Mouse (Mus musculus) liver, embryonic 11.5 days (tissue): Measurements from ENCODE around the gene Elp5. TPM values are rescaled to one million over a fixed set of nuclear protein-coding genes. Genes with fewer than 3 reads are reported as not detected.
"Not testable (repeated sequence)": the region's sequence is repeated elsewhere in the genome, so short reads cannot be mapped to it uniquely, and the experiment has no call there.

ENCODE experiments used
- ATAC-seq: fragments of 200-750 bp; cut with Nextera tagmentation; replicated peaks from 2 replicates; pipeline ENCODE4 v1.8.0; 2017; ENCODE audit warnings: moderate number of reproducible peaks, mild to moderate bottlenecking, moderate TSS enrichment, moderate library complexity; ENCODE audit not compliant: low FRiP score
- DNase-seq: peaks from one replicate; pipeline ENCODE4 v3.0.0-alpha.2; 2017; ENCODE audit warnings: low spot score
- H3K27ac ChIP-seq: fragments of 300-500 bp; sonication (generic); 2 replicates; pipeline ENCODE4 v1.5.1; 2014; ENCODE audit warnings: mild to moderate bottlenecking, low read depth, low read length, control low read depth
- H3K27me3 ChIP-seq: fragments of 300-500 bp; sonication (generic); replicated peaks from 2 replicates; pipeline ENCODE4 v1.6.1; 2014; ENCODE audit warnings: low read length, mixed read lengths; ENCODE audit not compliant: control insufficient read depth, insufficient read depth
- H3K36me3 ChIP-seq: fragments of 300-500 bp; sonication (generic); 2 replicates; pipeline ENCODE4 v1.6.1; 2014; ENCODE audit warnings: mild to moderate bottlenecking, low read length, moderate library complexity, mixed read lengths; ENCODE audit not compliant: control insufficient read depth, insufficient read depth
- H3K4me1 ChIP-seq: fragments of 300-500 bp; sonication (generic); replicated peaks from 2 replicates; pipeline ENCODE4 v1.6.1; 2014; ENCODE audit warnings: low read length, mixed read lengths; ENCODE audit not compliant: control insufficient read depth, insufficient read depth
- H3K4me2 ChIP-seq: fragments of 300-500 bp; sonication (generic); 2 replicates; pipeline ENCODE4 v1.6.1; 2014; ENCODE audit warnings: mild to moderate bottlenecking, control low read depth, moderate library complexity
- H3K4me3 ChIP-seq: fragments of 300-500 bp; sonication (generic); 2 replicates; pipeline ENCODE4 v1.5.1; 2014; ENCODE audit warnings: low read depth, low read length, control low read depth
- H3K9ac ChIP-seq: fragments of 300-500 bp; sonication (generic); 2 replicates; pipeline ENCODE4 v1.6.1; 2014; ENCODE audit warnings: low read depth, low read length, control low read depth
- H3K9me3 ChIP-seq: fragments of 300-500 bp; sonication (generic); 2 replicates; pipeline ENCODE4 v1.6.1; 2016; ENCODE audit warnings: low read length, inconsistent platforms, mixed read lengths; ENCODE audit not compliant: control insufficient read depth
- WGBS: fragments of 180-500 bp; shearing (Covaris S2); extraction: QIAGEN DNeasy Blood & Tissue Kit; methylation state at CpG from one replicate; pipeline ENCODE4 v1.1.7; 2014; 5-methylcytosine and 5-hydroxymethylcytosine counted together
- polyA plus RNA-seq: library from polyadenylated mRNA; unstranded; fragments of >200 nt; fragmentation: Nextera tagmentation; extraction: Ambion mirVana; gene quantifications from 2 replicates; pipeline ENCODE4 v1.2.1, GENCODE M21; 2014

Elp5 gene
- polyA plus RNA-seq, 1 experiment from 2014 or later, result 131 TPM

- 5% methylated on average over 49 of the region's 49 CpGs for WGBS
- DNase-seq, result no peak
- Histone ChIP-seq H3K4me3 (peak overlapping the region; percentile 44), H3K27ac (no peak overlapping the region), H3K9ac (no peak overlapping the region), H3K4me2 (peak overlapping the region; percentile 81), H3K9me3 (no peaks in the 10 kb centered on the region), H3K36me3 (peaks cover 8% of the 10 kb centered on the region; the same call in 1 of the 2 replicates), H3K4me1 (peaks cover 20% of the 10 kb centered on the region), H3K27me3 (peaks cover 66% of the 10 kb centered on the region)
- no peak for ATAC-seq
Measured at GRCm38 (mm10) chr11:69965271-69966005, 16.9 kb downstream of the Elp5 start.

GRCm38 (mm10) chr11:69964650-69965270, 17.6 kb downstream of the Elp5 start, which contains the start of gene Cldn7:
Gene Cldn7 (plus strand): TSS chr11:69964779.
- Histone ChIP-seq H3K27ac (no peak within 1 kb of the TSS; the same call in 1 of the 2 replicates), H3K9me3 (no peaks in the 10 kb centered on the region), H3K9ac (no peak within 1 kb of the TSS), H3K4me1 (peaks cover 20% of the 10 kb centered on the region), H3K36me3 (peaks cover 4% of the 10 kb centered on the region; the same call in 1 of the 2 replicates), H3K27me3 (peaks cover 66% of the 10 kb centered on the region), H3K4me2 (peak within 1 kb of the TSS; percentile 81), H3K4me3 (peak within 1 kb of the TSS; percentile 44)
- WGBS, result 9% methylated on average over 24 of the region's 24 CpGs
- ATAC-seq (no peak), DNase-seq (no peak)

- Histone ChIP-seq H3K9ac (no peak overlapping the region), H3K27me3 (peaks cover 53% of the 10 kb centered on the region), H3K4me1 (peaks cover 18% of the 10 kb centered on the region), H3K4me2 (no peak overlapping the region), H3K36me3 (no peaks in the 10 kb centered on the region), H3K9me3 (no peaks in the 10 kb centered on the region), H3K27ac (no peak overlapping the region), H3K4me3 (no peak overlapping the region)
- DNase-seq (no peak), ATAC-seq (no peak)
- WGBS, result 27% methylated on average over 5 of the region's 5 CpGs
Measured at GRCm38 (mm10) chr11:69961841-69962240, 20.5 kb downstream of the Elp5 start.

- peaks cover 41% of the 10 kb centered on the region for H3K27me3 ChIP-seq
- WGBS, result 30% methylated on average over 5 of the region's 5 CpGs
Measured at GRCm38 (mm10) chr11:69960616-69961015, 21.7 kb downstream of the Elp5 start.

GRCm38 (mm10) chr11:69956218-69956617, 26.1 kb downstream of the Elp5 start:
- Histone ChIP-seq H3K36me3 (no peaks in the 10 kb centered on the region), H3K9me3 (no peaks in the 10 kb centered on the region), H3K4me3 (no peak overlapping the region), H3K4me2 (no peak overlapping the region), H3K4me1 (no peaks in the 10 kb centered on the region), H3K27me3 (peaks cover 4% of the 10 kb centered on the region; the same call in 1 of the 2 replicates), H3K9ac (no peak overlapping the region), H3K27ac (no peak overlapping the region)
- WGBS, result 59% methylated on average over 1 of the region's 1 CpGs
- no peak for DNase-seq
- ATAC-seq, result no peak

More at GRCm38 (mm10) chr11:69960616-69961015, 21.7 kb downstream of the Elp5 start:
- H3K27ac ChIP-seq, result no peak overlapping the region
- H3K4me1 ChIP-seq, result peaks cover 5% of the 10 kb centered on the region
- H3K4me2 ChIP-seq, result no peak overlapping the region
- no peaks in the 10 kb centered on the region for H3K9me3 ChIP-seq
- H3K4me3 ChIP-seq, result no peak overlapping the region
- DNase-seq (no peak), ATAC-seq (no peak)
- no peak overlapping the region for H3K9ac ChIP-seq
- no peaks in the 10 kb centered on the region for H3K36me3 ChIP-seq

GRCm38 (mm10) chr11:69955618-69956017, 26.7 kb downstream of the Elp5 start:
- not testable (repeated sequence) for H3K27ac ChIP-seq, H3K4me3 ChIP-seq, H3K9me3 ChIP-seq, H3K27me3 ChIP-seq, H3K9ac ChIP-seq, DNase-seq, H3K4me1 ChIP-seq, H3K36me3 ChIP-seq, H3K4me2 ChIP-seq, ATAC-seq
- 70% methylated on average over 4 of the region's 4 CpGs for WGBS

GRCm38 (mm10) chr11:69953267-69953915, 28.9 kb downstream of the Elp5 start:
- 39% methylated on average over 11 of the region's 11 CpGs for WGBS
- Histone ChIP-seq H3K27ac (no peak overlapping the region), H3K36me3 (no peaks in the 10 kb centered on the region), H3K9ac (no peak overlapping the region), H3K4me2 (no peak overlapping the region), H3K9me3 (no peaks in the 10 kb centered on the region), H3K4me3 (no peak overlapping the region), H3K27me3 (peaks cover 8% of the 10 kb centered on the region; the same call in 1 of the 2 replicates), H3K4me1 (peaks cover 4% of the 10 kb centered on the region)
- no peak for ATAC-seq
- DNase-seq, result no peak

GRCm38 (mm10) chr11:69952274-69952673, 30.0 kb downstream of the Elp5 start:
- ATAC-seq, result no peak

More at GRCm38 (mm10) chr11:69952274-69952673, 30.0 kb downstream of the Elp5 start:
- H3K4me2 ChIP-seq, result no peak overlapping the region
- H3K36me3 ChIP-seq, result no peaks in the 10 kb centered on the region
- no peak overlapping the region for H3K9ac ChIP-seq
- no peaks in the 10 kb centered on the region for H3K9me3 ChIP-seq
- no peak overlapping the region for H3K27ac ChIP-seq
- no peak for DNase-seq
- no peak overlapping the region for H3K4me3 ChIP-seq
- H3K27me3 ChIP-seq, result peaks cover 8% of the 10 kb centered on the region; the same call in 1 of the 2 replicates
- H3K4me1 ChIP-seq, result peaks cover 12% of the 10 kb centered on the region
- 47% methylated on average over 1 of the region's 1 CpGs for WGBS
